In genomic region chr7:19923797-19924196, GRCm38 (mm10) we compare ENCODE assay signal across 13 mouse cellular contexts. TPM values are rescaled to one million over a fixed set of nuclear protein-coding genes. Genes with fewer than 3 reads are reported as not detected.
DNase-seq lines count a peak whose midpoint lies in the region; ATAC-seq and TF ChIP-seq lines count a peak whose summit lies in the region.
"Had no signal": no experiment of that assay in that cellular context is flagged by ENCODE, and none has a peak within 500 bp of the region (broad histone marks: within the 10 kb centered on the region; RNA-seq: fewer than 3 reads in every experiment).

No protein-coding gene starts in this region.

- H3K9me3 ChIP-seq in heart, embryonic 14.5 days (ENCODE audit: control insufficient read depth, low read length), result no peaks in the 10 kb centered on the region
- H3K9me3 ChIP-seq in neural tube, embryonic 15.5 days (replicated peaks), result no peaks in the 10 kb centered on the region
- no peaks in the 10 kb centered on the region for H3K9me3 ChIP-seq in hindbrain, postnatal 0 days (ENCODE audit: low read length)

- H3K4me3 ChIP-seq in heart, embryonic 14.5 days (ENCODE audit: control insufficient read depth in 1 of 2, insufficient read depth in 1 of 2, low read depth in 1 of 2, low read length in 2 of 2), result no peak overlapping the region
- H3K4me3 ChIP-seq in neural tube, embryonic 15.5 days (replicated peaks), result no peak overlapping the region
- no peak overlapping the region for H3K4me3 ChIP-seq in hindbrain, postnatal 0 days (ENCODE audit: low read length)

- H3K4me2 ChIP-seq in heart, embryonic 14.5 days (ENCODE audit: low read length), result peak overlapping the region; percentile 44
- 0 out of 2 replicates have a peak overlapping the region, but pooled peaks have one; percentile 25 for H3K4me2 ChIP-seq in neural tube, embryonic 15.5 days
- no peak overlapping the region for H3K4me2 ChIP-seq in hindbrain, postnatal 0 days (ENCODE audit: low read depth, low read length)

- intact Hi-C loops in heart, postnatal 25 days (cut with DNase I), result no loop called here

- no peaks in the 10 kb centered on the region; the same call in 1 of the 2 replicates for H3K27me3 ChIP-seq in heart, embryonic 14.5 days (ENCODE audit: control insufficient read depth, insufficient read depth, low read length)
- no peaks in the 10 kb centered on the region for H3K27me3 ChIP-seq in neural tube, embryonic 15.5 days (replicated peaks)
- no peaks in the 10 kb centered on the region for H3K27me3 ChIP-seq in hindbrain, postnatal 0 days (ENCODE audit: insufficient read depth, low read length)

- no peak overlapping the region for H3K27ac ChIP-seq in heart, embryonic 14.5 days (replicated peaks in 1 of 2; ENCODE audit: control insufficient read depth in 1 of 2, insufficient read depth in 1 of 2, low read depth in 2 of 2, low read length in 2 of 2)
- no peak overlapping the region for H3K27ac ChIP-seq in neural tube, embryonic 15.5 days (replicated peaks)
- H3K27ac ChIP-seq in hindbrain, postnatal 0 days, result no peak overlapping the region

- WGBS in heart, embryonic 14.5 days, result 11% methylated on average over 11 of the region's 15 CpGs
- WGBS in neural tube, embryonic 15.5 days, result 18% methylated on average over 7 of the region's 15 CpGs
- 11% methylated on average over 13 of the region's 15 CpGs for whole genome bisulfite sequencing in hindbrain, postnatal 0 days

- no peak for ATAC-seq in heart, embryonic 14.5 days (ENCODE audit: insufficient number of reproducible peaks, insufficient read depth, low FRiP score, low read depth)
- ATAC-seq in neural tube, embryonic 15.5 days (ENCODE audit: low FRiP score), result no peak
- ATAC-seq in hindbrain, postnatal 0 days, result no peak

- no peak for TF ChIP-seq CTCF in hindbrain, postnatal 0 days (IDR thresholded peaks at IDR 0.05; ENCODE audit: low read depth)

- DNase-seq in heart, postnatal 25 days (ENCODE audit: low spot score), result no peak
- DNase-seq in neural tube, embryonic 10.5 days (ENCODE audit: extremely low spot score, low spot score), result no peak
- DNase-seq in hindbrain, postnatal 0 days (ENCODE audit: low spot score), result peak; percentile 30
- DNase-seq in adrenal gland, adult (ENCODE audit: inconsistent age in 2 of 2, low spot score in 1 of 2), result no peak
- no peak for DNase-seq in gastrocnemius, postnatal 10 days
- no peak for DNase-seq in cerebellum, adult 18-20 months
- DNase-seq: adrenal gland, postnatal 14 days; cerebellum, postnatal 14 days had no signal

- peaks cover 1% of the 10 kb centered on the region for H3K36me3 ChIP-seq in heart, embryonic 14.5 days (ENCODE audit: control insufficient read depth, insufficient read depth, low read length)
- no peaks in the 10 kb centered on the region for H3K36me3 ChIP-seq in neural tube, embryonic 15.5 days
- H3K36me3 ChIP-seq in hindbrain, postnatal 0 days (ENCODE audit: insufficient read depth, low read length), result no peaks in the 10 kb centered on the region

- H3K9ac ChIP-seq in heart, embryonic 14.5 days (ENCODE audit: low read length), result no peak overlapping the region
- no peak overlapping the region for H3K9ac ChIP-seq in neural tube, embryonic 15.5 days (replicated peaks)
- no peak overlapping the region for H3K9ac ChIP-seq in hindbrain, postnatal 0 days (replicated peaks; ENCODE audit: low read length)

- H3K4me1 ChIP-seq in heart, embryonic 14.5 days (ENCODE audit: control insufficient read depth in 2 of 2, insufficient read depth in 2 of 2, low read length in 2 of 2), result peaks cover 6 to 12% of the 10 kb centered on the region in 2 experiments; a peak in 3 of 4 replicates
- peaks cover 18% of the 10 kb centered on the region for H3K4me1 ChIP-seq in neural tube, embryonic 15.5 days
- H3K4me1 ChIP-seq in hindbrain, postnatal 0 days (ENCODE audit: insufficient read depth, low read length), result no peaks in the 10 kb centered on the region

RNA-seq across cellular contexts. Expression of gene Pvr, which starts 2.8 kb away (rescaled TPM):
- polyA plus RNA-seq in heart, embryonic 14.5 days (2014; fragmentation: Nextera tagmentation; extraction: Ambion mirVana), result 12.7 and 12.9 TPM in 2 replicates
- total RNA-seq in heart, postnatal 25 days (2021), result 10 to 100 TPM; 19.3 to 20.1 TPM
- 12.0 and 12.5 TPM in 2 replicates for polyA plus RNA-seq in neural tube, embryonic 15.5 days (2015; fragmentation: Nextera tagmentation; extraction: Ambion mirVana)
- 9.2 and 11.7 TPM in 2 replicates for total RNA-seq in hindbrain, postnatal 0 days (2014; rRNA removed)
- 6.1 and 7.0 TPM in 2 replicates for polyA plus RNA-seq in hindbrain, postnatal 0 days (2015; fragmentation: Nextera tagmentation; extraction: Ambion mirVana)
- total RNA-seq in gastrocnemius, postnatal 10 days (2021), result 10 to 100 TPM; 10.7 to 15.3 TPM

RNA-seq across cellular contexts. Expression of gene Igsf23, which starts 26.8 kb away (rescaled TPM):
- polyA plus RNA-seq in heart, embryonic 14.5 days (2014; fragmentation: Nextera tagmentation; extraction: Ambion mirVana), result 1.3 and 1.8 TPM in 2 replicates
- total RNA-seq in heart, postnatal 25 days (2021), result 1 to 10 TPM; 1.8 to 2.8 TPM
- 0.12 and 0.43 TPM in 2 replicates for polyA plus RNA-seq in neural tube, embryonic 15.5 days (2015; fragmentation: Nextera tagmentation; extraction: Ambion mirVana)
- not detected in 2 replicates for total RNA-seq in hindbrain, postnatal 0 days (2014; rRNA removed)
- polyA plus RNA-seq in hindbrain, postnatal 0 days (2015; fragmentation: Nextera tagmentation; extraction: Ambion mirVana), result not detected in 2 replicates
- total RNA-seq in gastrocnemius, postnatal 10 days (2021), result not detected
- total RNA-seq: layer of hippocampus, adult 18-20 months had no signal

RNA-seq across cellular contexts. Expression of gene Ceacam19, which starts 36.0 kb away (rescaled TPM):
- polyA plus RNA-seq in heart, embryonic 14.5 days (2014; fragmentation: Nextera tagmentation; extraction: Ambion mirVana), result not detected in 2 replicates
- not detected for total RNA-seq in heart, postnatal 25 days (2021)
- polyA plus RNA-seq in neural tube, embryonic 15.5 days (2015; fragmentation: Nextera tagmentation; extraction: Ambion mirVana), result not detected in 2 replicates
- total RNA-seq in hindbrain, postnatal 0 days (2014; rRNA removed), result not detected in 2 replicates
- not detected in 2 replicates for polyA plus RNA-seq in hindbrain, postnatal 0 days (2015; fragmentation: Nextera tagmentation; extraction: Ambion mirVana)
- total RNA-seq in gastrocnemius, postnatal 10 days (2021), result not detected
- total RNA-seq: adrenal gland, postnatal 14 days; layer of hippocampus, adult 18-20 months had no signal

RNA-seq across cellular contexts. Expression of gene Ceacam20, which starts 41.4 kb away (rescaled TPM):
- not detected in 2 replicates for polyA plus RNA-seq in heart, embryonic 14.5 days (2014; fragmentation: Nextera tagmentation; extraction: Ambion mirVana)
- total RNA-seq in heart, postnatal 25 days (2021), result not detected
- polyA plus RNA-seq in neural tube, embryonic 15.5 days (2015; fragmentation: Nextera tagmentation; extraction: Ambion mirVana), result not detected in 2 replicates
- total RNA-seq in hindbrain, postnatal 0 days (2014; rRNA removed), result not detected in 2 replicates
- polyA plus RNA-seq in hindbrain, postnatal 0 days (2015; fragmentation: Nextera tagmentation; extraction: Ambion mirVana), result not detected in 2 replicates
- not detected for total RNA-seq in gastrocnemius, postnatal 10 days (2021)
- total RNA-seq: adrenal gland, postnatal 14 days; layer of hippocampus, adult 18-20 months; neutrophil, adult 5-6 weeks had no signal
- polyA plus RNA-seq: limb, embryonic 14.5 days had no signal
